Mouse (Mus musculus): ENCODE measurements at regions not wholly inside any gene's neighbourhood (a gene's known extent, or its start where the extent isn't known, plus 50 kb on each side); places are given as distances from the start of the nearest gene placed in this dataset.

DNA sequence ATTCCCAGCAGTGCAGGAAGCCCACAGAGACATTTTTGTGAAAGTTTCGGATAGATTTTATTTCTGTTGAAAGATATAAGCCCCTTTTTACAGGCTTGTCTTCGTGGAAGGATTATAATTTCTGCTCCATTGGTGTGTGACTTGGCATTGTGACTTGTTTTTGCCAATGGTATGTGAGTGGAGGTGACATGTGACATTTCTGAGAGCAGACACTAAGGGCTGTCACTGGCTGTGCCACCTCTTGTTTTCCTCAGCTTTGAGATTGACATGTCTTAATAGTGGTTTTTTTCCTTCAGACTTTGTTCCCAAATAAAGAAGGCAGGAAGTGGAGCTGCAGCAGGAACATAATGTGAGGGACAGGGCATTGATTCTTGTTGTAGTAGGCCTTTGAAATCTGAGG is 174.9 kb upstream of the Tle4 start:
- Histone ChIP-seq H3K27me3 (peaks cover 5% of the 10 kb centered on the region; the same call in 1 of the 2 replicates), H3K4me3 (no peak overlapping the region), H3K36me3 (no peaks in the 10 kb centered on the region), H3K9me3 (no peaks in the 10 kb centered on the region), H3K4me2 (no peak overlapping the region), H3K27ac (replicated peaks) (no peak overlapping the region), H3K9ac (no peak overlapping the region), H3K4me1 (replicated peaks) (peaks cover 8% of the 10 kb centered on the region)
- WGBS: 66% methylated on average over 2 of the region's 2 CpGs
- no peak for ATAC-seq (ENCODE audit: low FRiP score, low read depth)

DNA sequence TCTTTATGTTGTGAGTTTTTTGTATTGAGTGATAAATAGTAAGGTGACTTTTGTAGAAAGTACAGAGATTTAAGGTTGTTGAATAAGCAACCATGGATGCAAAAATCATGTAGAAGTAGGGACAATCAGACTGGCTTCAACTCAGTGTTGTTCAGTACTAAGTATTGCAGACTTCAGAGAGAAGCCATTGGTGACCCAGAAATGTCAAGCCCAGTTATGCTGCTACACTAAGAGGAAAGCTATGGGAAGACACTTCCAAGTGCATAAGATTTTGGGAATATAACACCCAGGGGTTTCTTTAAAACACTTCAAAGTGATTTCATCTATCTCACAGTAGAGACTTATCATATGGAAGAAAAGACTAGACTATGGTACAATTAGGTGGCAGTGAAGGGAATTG is 154.8 kb upstream of the Tle4 start:
- H3K9me3 ChIP-seq: no peaks in the 10 kb centered on the region
- H3K36me3 ChIP-seq: no peaks in the 10 kb centered on the region
- H3K27ac ChIP-seq (replicated peaks): no peak overlapping the region
- ATAC-seq (ENCODE audit: low FRiP score, low read depth): no peak
- H3K9ac ChIP-seq: no peak overlapping the region
- no peaks in the 10 kb centered on the region for H3K4me1 ChIP-seq (replicated peaks)
- H3K4me3 ChIP-seq: no peak overlapping the region
- H3K4me2 ChIP-seq: no peak overlapping the region
- H3K27me3 ChIP-seq: no peaks in the 10 kb centered on the region

DNA sequence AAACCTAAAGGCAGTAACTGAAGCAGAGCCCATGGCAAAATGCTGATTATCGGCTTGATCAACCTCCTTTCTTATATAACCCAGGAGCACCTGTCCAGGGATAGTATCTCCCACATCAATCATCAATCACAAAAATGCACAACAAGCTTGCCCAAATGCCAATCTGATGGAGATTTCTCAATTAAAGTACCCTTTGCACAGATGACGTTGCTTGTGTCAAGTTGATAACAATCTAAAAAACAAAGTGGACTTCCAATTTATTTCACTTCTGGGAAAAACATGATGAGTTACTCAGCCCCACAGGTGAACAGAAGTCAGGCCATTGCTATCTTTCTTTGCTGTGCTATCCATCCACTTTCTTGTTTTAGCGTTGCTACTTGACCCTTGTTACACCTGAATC is 144.5 kb upstream of the Tle4 start:
- Histone ChIP-seq H3K4me2 (no peak overlapping the region), H3K4me3 (no peak overlapping the region), H3K27ac (replicated peaks) (no peak overlapping the region), H3K36me3 (no peaks in the 10 kb centered on the region), H3K9me3 (no peaks in the 10 kb centered on the region), H3K4me1 (replicated peaks) (no peaks in the 10 kb centered on the region), H3K9ac (no peak overlapping the region), H3K27me3 (no peaks in the 10 kb centered on the region)
- ATAC-seq (ENCODE audit: low FRiP score, low read depth): no peak
- 91% methylated on average over 3 of the region's 3 CpGs for WGBS

DNA sequence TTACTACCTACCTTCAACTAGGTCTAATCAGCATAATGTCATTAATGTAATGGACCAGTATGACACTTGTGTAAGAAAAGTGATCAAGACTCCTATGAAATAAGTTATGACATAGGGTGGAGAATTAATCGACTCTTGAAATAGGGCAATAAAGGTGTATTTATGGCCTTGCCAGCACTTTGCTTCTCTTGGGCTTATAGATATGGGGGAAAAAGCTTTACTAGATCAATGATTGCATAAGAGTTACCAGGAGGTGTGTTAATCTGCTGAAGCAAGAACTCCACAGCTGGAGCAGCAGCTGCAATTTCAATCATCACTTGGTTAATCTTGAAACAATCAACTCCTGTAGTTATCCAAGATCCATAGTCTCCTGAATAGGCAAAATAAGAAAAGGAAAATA is 143.1 kb upstream of the Tle4 start:
- no peaks in the 10 kb centered on the region for H3K9me3 ChIP-seq
- H3K4me1 ChIP-seq (replicated peaks): no peaks in the 10 kb centered on the region
- H3K9ac ChIP-seq: no peak overlapping the region
- ATAC-seq (ENCODE audit: low FRiP score, low read depth): no peak
- H3K36me3 ChIP-seq: no peaks in the 10 kb centered on the region
- no peaks in the 10 kb centered on the region for H3K27me3 ChIP-seq
- no peak overlapping the region for H3K27ac ChIP-seq (replicated peaks)
- 95% methylated on average over 1 of the region's 1 CpGs for WGBS
- H3K4me2 ChIP-seq: no peak overlapping the region
- no peak overlapping the region for H3K4me3 ChIP-seq

DNA sequence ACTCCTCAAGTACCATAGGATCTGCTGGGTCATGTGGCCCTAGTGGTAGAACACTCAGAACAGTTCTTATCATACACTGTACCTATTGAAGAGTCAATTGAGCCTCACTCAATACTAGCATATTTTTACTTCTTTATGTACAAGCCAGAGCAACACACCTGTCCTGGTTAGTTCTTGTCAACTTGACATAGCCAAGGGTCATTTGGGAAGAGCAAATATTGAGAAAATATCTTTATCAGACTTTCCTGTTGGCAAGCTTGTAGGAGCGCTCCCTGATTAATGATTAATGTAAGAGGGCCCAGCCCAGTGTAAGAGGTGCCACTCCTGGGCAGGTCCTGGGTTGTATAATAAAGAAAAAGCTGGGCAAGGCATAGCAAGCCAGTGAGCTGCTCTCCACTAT is 142.3 kb upstream of the Tle4 start:
- Histone ChIP-seq H3K36me3 (no peaks in the 10 kb centered on the region), H3K9ac (no peak overlapping the region), H3K4me3 (no peak overlapping the region), H3K27me3 (no peaks in the 10 kb centered on the region), H3K4me1 (replicated peaks) (no peaks in the 10 kb centered on the region), H3K4me2 (no peak overlapping the region), H3K27ac (replicated peaks) (no peak overlapping the region), H3K9me3 (no peaks in the 10 kb centered on the region)
- no peak for ATAC-seq (ENCODE audit: low FRiP score, low read depth)
- WGBS: 91% methylated on average over 1 of the region's 1 CpGs

DNA sequence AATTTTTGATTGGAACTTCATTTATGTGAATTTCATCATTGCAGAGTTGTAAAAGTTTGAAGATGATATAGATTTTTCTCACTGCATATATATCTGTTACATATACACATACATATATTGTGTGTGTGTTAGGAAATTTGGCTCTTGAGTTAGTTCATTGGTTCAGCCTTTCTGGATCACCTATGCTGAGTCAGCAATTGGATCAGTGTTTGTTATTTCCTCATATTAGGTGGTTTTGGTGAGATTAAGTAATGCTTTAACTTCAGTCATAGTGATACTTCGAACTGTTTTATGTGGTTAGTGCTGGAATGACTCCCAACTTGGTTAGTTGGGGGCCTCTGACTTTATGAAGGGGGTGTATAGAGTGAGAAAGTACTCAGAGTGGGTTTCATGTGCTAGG is 138.7 kb upstream of the Tle4 start:
- Histone ChIP-seq H3K4me2 (no peak overlapping the region), H3K4me3 (no peak overlapping the region), H3K9me3 (no peaks in the 10 kb centered on the region), H3K36me3 (no peaks in the 10 kb centered on the region), H3K4me1 (replicated peaks) (no peaks in the 10 kb centered on the region), H3K27ac (replicated peaks) (no peak overlapping the region), H3K9ac (no peak overlapping the region), H3K27me3 (no peaks in the 10 kb centered on the region)
- WGBS: 92% methylated on average over 1 of the region's 1 CpGs
- no peak for ATAC-seq (ENCODE audit: low FRiP score, low read depth)

DNA sequence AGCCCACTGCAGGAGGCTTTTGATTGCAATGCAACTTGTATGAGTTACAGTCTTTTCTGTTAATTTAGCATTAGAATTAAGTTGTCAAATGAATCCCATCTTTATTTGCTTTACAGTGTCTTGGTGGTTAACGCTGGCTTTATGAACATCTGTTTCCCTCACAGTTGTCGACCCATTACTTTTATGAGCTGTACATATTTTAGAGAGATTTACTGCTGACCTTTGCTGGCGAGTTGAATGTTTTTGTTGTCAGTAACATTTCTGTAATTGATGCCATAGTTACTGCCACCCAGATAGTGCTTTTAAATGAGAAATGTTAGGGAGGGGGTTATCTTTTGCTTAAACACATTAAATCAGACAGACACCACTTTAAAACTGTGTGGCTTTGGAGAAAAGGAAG is 127.5 kb upstream of the Tle4 start:
- Histone ChIP-seq H3K27me3 (no peaks in the 10 kb centered on the region), H3K9me3 (no peaks in the 10 kb centered on the region), H3K4me2 (no peak overlapping the region), H3K4me3 (no peak overlapping the region), H3K9ac (no peak overlapping the region), H3K27ac (replicated peaks) (no peak overlapping the region), H3K4me1 (replicated peaks) (no peaks in the 10 kb centered on the region), H3K36me3 (no peaks in the 10 kb centered on the region)
- ATAC-seq (ENCODE audit: low FRiP score, low read depth): no peak
- WGBS: 60% methylated on average over 3 of the region's 3 CpGs

DNA sequence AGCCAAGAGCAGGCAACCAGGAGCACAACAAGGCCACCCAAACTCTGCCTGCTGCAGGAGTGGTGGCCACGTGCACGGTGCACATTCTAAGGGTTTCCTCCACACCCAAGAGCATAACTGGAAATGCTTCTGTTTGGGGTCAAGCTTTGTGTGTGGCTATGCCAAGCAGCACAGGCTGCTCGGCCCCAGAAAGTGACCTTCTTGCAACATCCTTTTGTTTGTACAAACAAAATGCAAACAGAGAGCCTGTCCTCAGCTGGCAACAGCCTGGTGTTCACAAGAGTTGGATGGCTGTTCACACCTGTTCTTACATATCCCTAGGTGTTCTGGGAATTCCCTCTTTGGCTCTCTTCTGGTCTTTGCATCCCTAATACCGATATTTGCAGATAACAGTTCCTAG is 126.8 kb upstream of the Tle4 start:
- Histone ChIP-seq H3K4me2 (no peak overlapping the region), H3K36me3 (no peaks in the 10 kb centered on the region), H3K27ac (replicated peaks) (no peak overlapping the region), H3K9ac (no peak overlapping the region), H3K9me3 (no peaks in the 10 kb centered on the region), H3K4me3 (no peak overlapping the region), H3K27me3 (no peaks in the 10 kb centered on the region), H3K4me1 (replicated peaks) (no peaks in the 10 kb centered on the region)
- WGBS: 73% methylated on average over 4 of the region's 4 CpGs
- no peak for ATAC-seq (ENCODE audit: low FRiP score, low read depth)

DNA sequence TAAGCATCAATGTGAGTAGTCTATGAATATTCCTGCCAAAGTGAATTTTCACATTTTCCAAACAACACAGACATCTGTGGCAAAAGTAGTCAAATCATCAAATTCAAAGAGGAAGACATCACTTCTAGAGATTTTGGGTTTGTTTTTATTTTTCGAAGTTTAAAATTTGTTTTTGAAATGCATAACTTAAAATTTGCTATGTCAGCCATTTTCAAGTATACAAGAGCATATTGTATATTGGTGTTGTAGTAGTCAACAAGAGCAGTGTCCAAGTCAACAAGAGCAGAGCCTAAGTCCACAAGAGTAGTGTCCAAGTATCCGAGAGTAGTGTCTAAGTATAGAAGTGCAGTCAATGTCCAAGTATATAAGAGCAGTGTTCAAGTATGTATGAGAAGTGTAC is 107.9 kb upstream of the Tle4 start:
- ATAC-seq (ENCODE audit: low FRiP score, low read depth): no peak
- H3K27me3 ChIP-seq: no peaks in the 10 kb centered on the region
- H3K4me3 ChIP-seq: no peak overlapping the region
- WGBS: 97% methylated on average over 2 of the region's 2 CpGs
- no peaks in the 10 kb centered on the region for H3K36me3 ChIP-seq
- no peaks in the 10 kb centered on the region for H3K4me1 ChIP-seq (replicated peaks)
- H3K9ac ChIP-seq: no peak overlapping the region
- H3K9me3 ChIP-seq: no peaks in the 10 kb centered on the region
- no peak overlapping the region for H3K27ac ChIP-seq (replicated peaks)
- H3K4me2 ChIP-seq: no peak overlapping the region

DNA sequence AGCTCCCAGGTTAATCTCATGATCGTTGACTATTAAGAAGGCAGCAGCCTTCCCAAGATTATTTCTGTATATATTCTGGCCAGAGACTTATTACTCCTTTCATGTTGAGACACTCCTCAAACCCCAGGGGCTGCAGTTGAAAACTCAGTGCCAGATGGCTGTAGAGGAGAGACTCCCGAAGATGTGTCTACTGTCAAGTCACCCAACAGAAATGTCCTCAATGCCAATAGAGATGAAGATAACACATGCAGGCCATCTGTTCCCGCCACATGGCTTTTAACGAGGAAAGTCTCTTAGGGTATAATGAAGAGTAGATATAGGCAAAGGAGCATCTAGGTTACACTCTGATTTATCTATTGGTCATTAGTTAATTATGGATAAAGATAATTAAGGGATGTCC is 103.3 kb upstream of the Tle4 start:
- Histone ChIP-seq H3K4me3 (no peak overlapping the region), H3K4me2 (no peak overlapping the region), H3K27me3 (no peaks in the 10 kb centered on the region), H3K36me3 (no peaks in the 10 kb centered on the region), H3K9me3 (no peaks in the 10 kb centered on the region), H3K27ac (replicated peaks) (no peak overlapping the region), H3K9ac (no peak overlapping the region), H3K4me1 (replicated peaks) (no peaks in the 10 kb centered on the region)
- WGBS: 64% methylated on average over 4 of the region's 4 CpGs
- no peak for ATAC-seq (ENCODE audit: low FRiP score, low read depth)

DNA sequence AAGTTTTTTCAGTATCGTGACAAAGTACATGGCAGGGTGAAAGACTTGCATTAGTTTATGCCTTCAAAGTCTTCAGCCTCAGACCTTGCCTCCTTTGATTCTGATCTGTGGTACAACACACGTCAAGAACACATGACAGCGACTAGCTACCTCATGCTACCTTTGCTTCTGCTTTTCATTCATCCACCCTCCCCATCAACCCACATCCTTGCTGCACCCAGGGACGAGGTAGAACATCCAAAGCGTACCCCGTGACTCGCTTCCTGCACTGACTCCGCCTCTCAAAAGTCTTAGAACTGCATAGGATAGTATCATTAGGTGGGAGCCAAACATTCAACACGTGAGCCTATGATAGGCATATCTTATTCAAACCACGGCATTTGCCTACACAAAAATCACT is 97.5 kb upstream of the Tle4 start:
- no peak overlapping the region for H3K4me2 ChIP-seq
- no peaks in the 10 kb centered on the region for H3K9me3 ChIP-seq
- no peaks in the 10 kb centered on the region for H3K4me1 ChIP-seq (replicated peaks)
- H3K27me3 ChIP-seq: no peaks in the 10 kb centered on the region
- no peak overlapping the region for H3K4me3 ChIP-seq
- WGBS: 92% methylated on average over 10 of the region's 10 CpGs
- no peak for ATAC-seq (ENCODE audit: low FRiP score, low read depth)
- H3K36me3 ChIP-seq: no peaks in the 10 kb centered on the region
- H3K9ac ChIP-seq: no peak overlapping the region
- H3K27ac ChIP-seq (replicated peaks): no peak overlapping the region

DNA sequence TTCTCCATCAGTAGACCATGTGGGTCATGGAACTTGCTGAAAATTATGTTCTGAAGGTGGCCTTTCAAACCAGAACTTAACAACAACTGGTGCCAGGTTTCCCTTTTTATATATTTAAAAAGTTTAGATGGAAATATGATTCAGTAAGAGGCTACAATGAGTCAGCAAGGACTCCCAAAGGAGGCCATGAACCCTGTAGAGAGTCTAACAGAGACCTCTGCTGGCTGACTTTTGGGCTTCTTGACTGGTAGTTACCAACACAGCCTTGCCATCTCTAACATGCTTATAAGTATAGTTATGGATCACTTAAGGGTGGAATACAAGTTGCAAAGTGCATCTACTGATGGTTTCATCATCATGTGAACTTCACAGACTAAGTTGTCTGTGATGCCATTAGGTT is 94.3 kb upstream of the Tle4 start:
- Histone ChIP-seq H3K9me3 (no peaks in the 10 kb centered on the region), H3K4me1 (replicated peaks) (no peaks in the 10 kb centered on the region), H3K4me2 (no peak overlapping the region), H3K27ac (replicated peaks) (no peak overlapping the region), H3K9ac (no peak overlapping the region), H3K36me3 (no peaks in the 10 kb centered on the region), H3K27me3 (no peaks in the 10 kb centered on the region), H3K4me3 (no peak overlapping the region)
- ATAC-seq (ENCODE audit: low FRiP score, low read depth): no peak

DNA sequence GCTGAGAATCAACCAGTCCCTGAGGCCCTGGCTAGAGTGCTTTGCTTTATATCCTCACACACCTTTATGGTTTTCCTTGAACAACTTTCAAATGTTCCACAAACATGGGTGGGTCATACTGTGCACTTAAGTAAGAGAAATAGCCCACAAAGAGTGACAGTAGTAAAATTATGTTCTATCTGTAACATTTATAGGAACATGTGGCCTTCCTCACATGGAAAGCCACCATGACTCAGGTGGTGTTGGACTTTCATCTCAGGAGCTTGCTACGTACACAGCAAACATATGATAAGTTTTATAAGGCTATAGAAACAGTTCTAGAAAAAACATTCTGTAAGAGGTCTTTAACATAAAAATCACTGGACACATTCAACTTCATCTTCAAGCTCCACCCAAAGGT is 87.8 kb upstream of the Tle4 start:
- no peak overlapping the region for H3K9ac ChIP-seq
- 97% methylated on average over 1 of the region's 1 CpGs for WGBS
- H3K9me3 ChIP-seq: no peaks in the 10 kb centered on the region
- H3K4me2 ChIP-seq: no peak overlapping the region
- H3K27ac ChIP-seq (replicated peaks): no peak overlapping the region
- H3K4me1 ChIP-seq (replicated peaks): no peaks in the 10 kb centered on the region
- H3K27me3 ChIP-seq: no peaks in the 10 kb centered on the region
- no peak overlapping the region for H3K4me3 ChIP-seq
- no peak for ATAC-seq (ENCODE audit: low FRiP score, low read depth)
- no peaks in the 10 kb centered on the region for H3K36me3 ChIP-seq

DNA sequence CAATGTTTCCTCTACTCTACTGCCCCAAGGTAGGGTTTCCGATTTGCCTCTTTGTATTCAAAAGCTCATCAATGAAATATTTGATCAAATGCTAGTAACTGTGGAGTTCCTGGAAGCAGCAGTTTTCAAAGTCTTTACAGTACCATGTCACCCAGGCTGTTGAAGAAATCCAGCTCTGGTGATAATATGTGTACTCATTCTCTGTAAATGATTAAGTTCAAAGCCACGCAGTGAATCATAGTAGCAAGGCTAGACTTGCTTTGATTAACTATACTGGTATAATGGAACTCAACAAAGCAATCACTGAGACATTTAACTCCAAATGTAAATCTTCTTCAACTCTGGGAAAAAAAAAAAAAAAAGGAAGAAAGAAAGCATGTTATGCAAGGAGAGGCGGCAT is 86.8 kb upstream of the Tle4 start:
- 82% methylated on average over 3 of the region's 3 CpGs for WGBS
- H3K27ac ChIP-seq (replicated peaks): no peak overlapping the region
- no peak for ATAC-seq (ENCODE audit: low FRiP score, low read depth)

More for the DNA sequence above, 86.8 kb upstream of the Tle4 start:
- H3K4me2 ChIP-seq: no peak overlapping the region
- no peaks in the 10 kb centered on the region for H3K27me3 ChIP-seq
- no peaks in the 10 kb centered on the region for H3K4me1 ChIP-seq (replicated peaks)
- H3K9me3 ChIP-seq: no peaks in the 10 kb centered on the region
- H3K9ac ChIP-seq: no peak overlapping the region
- H3K4me3 ChIP-seq: no peak overlapping the region
- no peaks in the 10 kb centered on the region for H3K36me3 ChIP-seq

Data from hindbrain, embryonic 15.5 days (tissue).